Mouse (Mus musculus) heart, postnatal 25 days (tissue): ENCODE results near the gene Scn3a. TPM values are rescaled to one million over a fixed set of nuclear protein-coding genes. Genes with fewer than 3 reads are reported as not detected.

Source experiments
- DNase-seq: peaks from one replicate; pipeline ENCODE4 v3.0.0; 2022; ENCODE audit warnings: low spot score
- intact Hi-C: fragments of 180-260 bp; cut with DNase I; formaldehyde crosslinking; loops from one replicate; pipeline ENCODE4 v1.15.1; 2025
- total RNA-seq, 2 experiments: library from RNA; stranded (reverse); gene quantifications; 2 replicates each; pipeline ENCODE4 v1.2.3; 2021

The Scn3a gene
- total RNA-seq, 2 experiments from 2014 or later: 0.75 to 2.1 TPM

GRCm38 (mm10) chr2:65415294-65415693 is 152.1 kb downstream of the Scn3a start:
- intact Hi-C loops: no loop called here
- DNase-seq: no peak

- intact Hi-C loops: loop anchor here (1.0 to 5.0 kb wide), 2 partner anchors 152 to 252 kb away; partner anchors contain the start of gene Scn3a
- no peak for DNase-seq
Observed at GRCm38 (mm10) chr2:65414806-65415281, 152.6 kb downstream of the Scn3a start.

GRCm38 (mm10) chr2:65414237-65414636 is 153.2 kb downstream of the Scn3a start:
- DNase-seq: no peak
- intact Hi-C loops: loop anchor here (1.0 to 5.0 kb wide), 2 partner anchors 153 to 253 kb away; partner anchors contain the start of gene Scn3a

- DNase-seq: no peak
Observed at GRCm38 (mm10) chr2:65413746-65414145, 153.7 kb downstream of the Scn3a start.

More at GRCm38 (mm10) chr2:65413746-65414145, 153.7 kb downstream of the Scn3a start:
- intact Hi-C loops: loop anchor here (1.0 to 5.0 kb wide), 2 partner anchors 154 to 254 kb away; partner anchors contain the start of gene Scn3a

Other genes starting within 250 kb of the Scn3a start
- 1 to 10 TPM; 1.4 to 1.5 TPM for gene Slc38a11, start 203.6 kb downstream of the Scn3a start, total RNA-seq
- gene Scn2a, start 53.1 kb upstream of the Scn3a start, total RNA-seq: under 1 TPM; 0.42 to 0.67 TPM